Mouse (Mus musculus): ENCODE measurements around the gene Mtcp1.

Mtcp1 gene

DNA sequence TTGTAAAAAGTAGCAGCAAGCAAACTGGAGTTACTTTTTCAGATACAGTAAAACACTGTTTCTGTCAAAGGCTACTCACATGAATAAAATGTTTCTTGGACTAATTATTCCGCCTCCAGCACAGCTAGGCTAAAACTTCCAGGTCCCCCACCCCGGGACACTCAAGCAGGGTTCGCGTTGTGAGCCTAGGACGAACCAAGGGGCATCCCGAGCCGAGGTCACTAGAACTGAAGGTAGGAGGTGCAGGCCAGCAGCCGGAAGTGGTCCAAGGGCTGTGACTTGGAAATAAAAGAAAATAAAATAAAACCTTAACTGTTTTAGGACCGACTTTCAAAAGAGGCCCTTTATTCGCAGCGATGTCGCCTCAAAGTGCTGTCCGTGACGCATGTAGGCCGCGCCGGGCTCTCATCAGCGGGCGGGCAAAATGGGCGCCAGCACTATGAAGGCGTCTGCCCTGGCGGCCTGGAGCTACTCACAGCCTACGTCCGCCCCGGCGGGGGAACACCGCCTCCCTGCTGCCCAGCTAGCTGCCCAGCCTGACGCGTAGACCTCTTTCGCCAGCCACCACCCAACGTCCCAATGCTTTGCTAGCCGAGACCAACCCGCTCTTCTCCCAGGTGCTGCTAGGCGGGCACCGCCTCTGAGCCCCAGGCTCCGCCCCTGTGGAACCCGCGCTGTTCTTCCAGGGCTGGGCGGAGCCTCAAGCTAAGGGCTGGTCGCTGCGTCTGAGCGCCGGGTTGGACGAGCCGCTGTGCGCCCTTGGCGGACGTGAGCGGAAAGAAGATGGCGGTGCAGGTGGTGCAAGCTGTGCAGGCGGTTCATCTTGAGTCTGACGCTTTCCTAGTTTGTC is at the start of gene Mtcp1, which contains the start of the genes Cmc4 and Brcc3:
TSS of gene Mtcp1 (minus strand) at position 653 of the 850 bp plus-strand sequence.
TSS of gene Cmc4 (minus strand) at position 649 of the 850 bp plus-strand sequence.
TSS of gene Brcc3 (plus strand) at position 693 of the 850 bp plus-strand sequence.
- peak; percentile 92 for DNase-seq

DNA sequence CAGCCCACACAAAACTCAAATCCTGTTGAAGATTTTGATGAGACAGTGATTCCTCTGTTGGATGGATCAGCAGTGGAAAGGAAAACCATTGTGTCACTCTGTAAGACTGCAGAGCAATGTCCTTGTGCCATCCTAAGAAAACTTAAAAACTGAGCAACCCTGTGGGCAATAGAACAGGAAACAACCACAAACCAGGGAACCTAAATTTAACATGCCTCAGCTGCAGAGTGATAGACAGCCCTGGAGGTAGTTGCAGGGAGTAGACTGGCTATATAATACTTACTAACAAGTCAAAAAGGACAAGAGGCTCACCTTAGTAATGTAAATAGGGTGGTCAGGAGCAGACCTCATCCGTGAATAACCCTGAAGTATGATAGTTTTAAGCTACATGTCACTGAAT is 38.2 kb upstream of the Mtcp1 start:
- no peak for DNase-seq

DNA sequence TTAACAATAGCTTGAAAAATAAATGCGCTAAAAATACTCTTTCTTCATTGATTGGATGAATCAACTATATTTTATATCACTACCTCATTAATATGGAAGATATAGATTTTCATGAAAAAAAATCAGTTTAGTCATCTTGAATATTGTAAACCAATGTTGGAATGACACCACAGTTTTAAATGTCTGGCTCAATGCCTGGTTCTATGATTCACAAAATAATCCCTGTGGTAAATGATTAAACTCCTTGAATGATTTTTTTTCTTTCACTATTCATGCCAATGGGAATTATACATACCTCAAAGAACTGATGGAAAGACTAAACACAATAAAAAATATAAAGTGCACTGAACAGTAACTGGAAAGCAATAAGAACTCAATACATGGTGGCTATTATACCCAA is 6.7 kb downstream of the Mtcp1 start:
- no peak for DNase-seq

GRCm38 (mm10) chrX:75403350-75403749 is 13.0 kb downstream of the Mtcp1 start:
- no peak for DNase-seq

- peak; percentile 4 for DNase-seq
Measured at GRCm38 (mm10) chrX:75402668-75403067, 13.7 kb downstream of the Mtcp1 start.

GRCm38 (mm10) chrX:75399471-75399870 is 16.9 kb downstream of the Mtcp1 start:
- DNase-seq, result no peak

DNA sequence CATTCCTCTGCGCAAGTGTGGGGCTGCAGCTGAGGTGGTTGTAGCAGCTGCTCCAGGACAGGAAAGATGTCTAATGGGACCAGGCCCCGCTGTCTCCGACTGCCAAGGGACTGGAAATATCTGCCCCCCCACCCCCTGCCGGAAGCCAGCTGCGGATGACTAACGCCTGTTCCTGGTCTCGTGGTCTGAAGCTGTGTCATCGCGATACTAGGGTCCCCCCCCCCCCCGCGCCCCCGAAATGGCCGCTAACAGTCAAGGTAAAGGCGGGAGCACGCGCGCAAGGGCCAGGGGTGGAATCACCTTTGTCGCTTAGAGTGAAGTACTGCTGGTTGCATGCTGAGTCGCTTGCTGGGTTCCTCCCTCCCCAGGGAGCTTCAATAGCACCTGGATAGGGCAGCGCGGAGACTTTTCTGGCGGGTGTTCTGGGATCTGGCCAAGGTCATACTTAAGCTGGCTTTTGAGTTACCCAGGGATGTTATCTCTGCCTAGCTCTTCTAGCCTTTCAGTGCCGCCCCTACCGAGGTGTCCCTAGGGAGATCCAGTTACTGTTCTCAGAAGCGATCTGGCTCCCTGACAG is 34.1 kb downstream of the Mtcp1 start, which contains the start of the genes Fundc2 and F8:
TSS of gene Fundc2 (plus strand) at position 205 of the 577 bp plus-strand sequence.
TSS of gene F8 (minus strand) at position 421 of the 577 bp plus-strand sequence.
- peak; percentile 89 for DNase-seq

GRCm38 (mm10) chrX:75381699-75382098 is 34.7 kb downstream of the Mtcp1 start:
- DNase-seq, result no peak

GRCm38 (mm10) chrX:75381176-75381575 is 35.2 kb downstream of the Mtcp1 start:
- DNase-seq, result no peak

- DNase-seq, result no peak
Measured at GRCm38 (mm10) chrX:75376815-75377214, 39.6 kb downstream of the Mtcp1 start.

- DNase-seq, result peak; percentile 41
Measured at GRCm38 (mm10) chrX:75372666-75373425, 43.5 kb downstream of the Mtcp1 start.

DNA sequence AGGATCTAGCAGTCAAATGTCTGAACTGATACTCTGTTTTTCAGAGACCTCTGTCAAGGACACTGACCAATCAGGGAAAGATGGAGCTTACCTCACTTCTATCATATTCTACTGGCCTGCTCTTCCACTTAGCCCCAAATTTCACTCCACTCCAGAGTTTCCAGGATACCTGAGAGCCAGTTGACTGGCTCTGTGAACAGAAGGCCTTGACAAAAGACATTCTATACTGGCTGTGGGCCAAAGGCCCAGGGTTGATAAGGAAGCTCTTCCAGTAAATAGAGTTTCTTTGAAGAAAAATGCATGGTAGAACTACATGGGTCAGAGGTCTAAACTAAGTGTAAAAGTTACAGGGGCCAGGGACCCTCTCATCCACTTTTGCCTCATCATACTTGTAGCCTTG is 46.2 kb downstream of the Mtcp1 start:
- DNase-seq, result peak; percentile 3

Data from lung, postnatal 10 days (tissue).